Mouse (Mus musculus): ENCODE data around the gene Galnt13. TPM values are rescaled to one million over a fixed set of nuclear protein-coding genes. Genes with fewer than 3 reads are reported as not detected.
"Not testable (repeated sequence)": the region's sequence is repeated elsewhere in the genome, so short reads cannot be mapped to it uniquely, and the experiment has no call there.

Gene Galnt13
- polyA plus RNA-seq, 1 experiment from 2014 or later, result 0.52 TPM

- Histone ChIP-seq H3K4me1 (ENCODE audit: control insufficient read depth, insufficient read depth, low read length) (no peaks in the 10 kb centered on the region), H3K27ac (replicated peaks; ENCODE audit: low read depth, low read length) (no peak overlapping the region), H3K4me3 (ENCODE audit: low read depth, low read length) (no peak overlapping the region), H3K9ac (ENCODE audit: low read length) (no peak overlapping the region), H3K27me3 (ENCODE audit: control insufficient read depth, insufficient read depth, low read length) (no peaks in the 10 kb centered on the region), H3K9me3 (ENCODE audit: control insufficient read depth, low read length) (no peaks in the 10 kb centered on the region), H3K36me3 (ENCODE audit: control insufficient read depth, insufficient read depth, low read length) (no peaks in the 10 kb centered on the region), H3K4me2 (ENCODE audit: low read depth, severe bottlenecking) (no peak overlapping the region)
- ATAC-seq (ENCODE audit: insufficient number of reproducible peaks, low FRiP score, low TSS enrichment, low read depth) (no peak), DNase-seq (ENCODE audit: low spot score) (no peak)
- WGBS, result 74% methylated on average over 3 of the region's 3 CpGs
Measured at GRCm38 (mm10) chr2:54527073-54527472, 91.0 kb downstream of the Galnt13 start.

GRCm38 (mm10) chr2:54558357-54559153, 122.4 kb downstream of the Galnt13 start:
- WGBS, result 89% methylated on average over 10 of the region's 10 CpGs
- no peaks in the 10 kb centered on the region for H3K27me3 ChIP-seq (ENCODE audit: control insufficient read depth, insufficient read depth, low read length)

DNA sequence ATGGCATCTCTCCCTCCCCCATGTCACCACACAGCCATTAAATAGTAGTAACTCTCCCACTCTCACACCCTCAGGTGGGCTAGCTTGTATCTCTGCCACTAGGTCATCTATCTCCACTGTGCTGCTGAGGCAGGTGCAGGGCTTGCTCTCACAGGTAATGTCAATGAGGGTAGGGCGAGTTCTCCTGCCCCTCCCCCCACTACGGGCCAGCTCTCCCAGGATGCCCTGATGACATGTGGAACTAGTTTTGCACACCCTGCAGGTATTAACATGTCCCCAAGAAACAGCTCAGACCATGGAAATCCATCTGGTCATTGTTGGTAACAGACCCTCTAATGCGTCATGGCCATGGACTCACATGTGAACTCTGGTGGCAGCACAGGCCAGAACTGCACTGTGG, 129.0 kb downstream of the Galnt13 start:
- H3K36me3 ChIP-seq (ENCODE audit: control insufficient read depth, insufficient read depth, low read length), result no peaks in the 10 kb centered on the region
- WGBS, result 87% methylated on average over 3 of the region's 3 CpGs
- no peak overlapping the region for H3K4me2 ChIP-seq (ENCODE audit: low read depth, severe bottlenecking)
- ATAC-seq (ENCODE audit: insufficient number of reproducible peaks, low FRiP score, low TSS enrichment, low read depth) (no peak), DNase-seq (ENCODE audit: low spot score) (no peak)
- H3K4me3 ChIP-seq (ENCODE audit: low read depth, low read length), result no peak overlapping the region
- no peaks in the 10 kb centered on the region for H3K9me3 ChIP-seq (ENCODE audit: control insufficient read depth, low read length)
- H3K27ac ChIP-seq (replicated peaks; ENCODE audit: low read depth, low read length), result no peak overlapping the region
- H3K4me1 ChIP-seq (ENCODE audit: control insufficient read depth, insufficient read depth, low read length), result no peaks in the 10 kb centered on the region
- H3K27me3 ChIP-seq (ENCODE audit: control insufficient read depth, insufficient read depth, low read length), result no peaks in the 10 kb centered on the region
- H3K9ac ChIP-seq (ENCODE audit: low read length), result no peak overlapping the region

More at GRCm38 (mm10) chr2:54558357-54559153, 122.4 kb downstream of the Galnt13 start:
- H3K9ac ChIP-seq (ENCODE audit: low read length), result no peak overlapping the region
- no peaks in the 10 kb centered on the region for H3K9me3 ChIP-seq (ENCODE audit: control insufficient read depth, low read length)
- no peak overlapping the region for H3K4me2 ChIP-seq (ENCODE audit: low read depth, severe bottlenecking)
- no peaks in the 10 kb centered on the region for H3K36me3 ChIP-seq (ENCODE audit: control insufficient read depth, insufficient read depth, low read length)
- ATAC-seq (ENCODE audit: insufficient number of reproducible peaks, low FRiP score, low TSS enrichment, low read depth) (no peak), DNase-seq (ENCODE audit: low spot score) (no peak)
- H3K4me3 ChIP-seq (ENCODE audit: low read depth, low read length), result no peak overlapping the region
- H3K27ac ChIP-seq (replicated peaks; ENCODE audit: low read depth, low read length), result no peak overlapping the region
- no peaks in the 10 kb centered on the region for H3K4me1 ChIP-seq (ENCODE audit: control insufficient read depth, insufficient read depth, low read length)

- no peaks in the 10 kb centered on the region for H3K9me3 ChIP-seq (ENCODE audit: control insufficient read depth, low read length)
- ATAC-seq (ENCODE audit: insufficient number of reproducible peaks, low FRiP score, low TSS enrichment, low read depth) (no peak), DNase-seq (ENCODE audit: low spot score) (no peak)
- WGBS, result 71% methylated on average over 2 of the region's 2 CpGs
- no peaks in the 10 kb centered on the region for H3K27me3 ChIP-seq (ENCODE audit: control insufficient read depth, insufficient read depth, low read length)
- no peak overlapping the region for H3K9ac ChIP-seq (ENCODE audit: low read length)
- H3K4me3 ChIP-seq (ENCODE audit: low read depth, low read length), result no peak overlapping the region
- H3K27ac ChIP-seq (replicated peaks; ENCODE audit: low read depth, low read length), result no peak overlapping the region
- no peak overlapping the region for H3K4me2 ChIP-seq (ENCODE audit: low read depth, severe bottlenecking)
- no peaks in the 10 kb centered on the region for H3K4me1 ChIP-seq (ENCODE audit: control insufficient read depth, insufficient read depth, low read length)
- H3K36me3 ChIP-seq (ENCODE audit: control insufficient read depth, insufficient read depth, low read length), result no peaks in the 10 kb centered on the region
Measured at GRCm38 (mm10) chr2:54567186-54567585, 131.1 kb downstream of the Galnt13 start.

- Histone ChIP-seq H3K4me1 (ENCODE audit: control insufficient read depth, insufficient read depth, low read length) (no peaks in the 10 kb centered on the region), H3K27ac (replicated peaks; ENCODE audit: low read depth, low read length) (no peak overlapping the region), H3K4me3 (ENCODE audit: low read depth, low read length) (no peak overlapping the region), H3K4me2 (ENCODE audit: low read depth, severe bottlenecking) (no peak overlapping the region), H3K27me3 (ENCODE audit: control insufficient read depth, insufficient read depth, low read length) (no peaks in the 10 kb centered on the region), H3K36me3 (ENCODE audit: control insufficient read depth, insufficient read depth, low read length) (no peaks in the 10 kb centered on the region), H3K9ac (ENCODE audit: low read length) (no peak overlapping the region), H3K9me3 (ENCODE audit: control insufficient read depth, low read length) (no peaks in the 10 kb centered on the region)
- ATAC-seq (ENCODE audit: insufficient number of reproducible peaks, low FRiP score, low TSS enrichment, low read depth) (no peak), DNase-seq (ENCODE audit: low spot score) (no peak)
- WGBS, result 87% methylated on average over 9 of the region's 9 CpGs
Measured at GRCm38 (mm10) chr2:54567632-54568031, 131.5 kb downstream of the Galnt13 start.

- not testable (repeated sequence) for H3K27me3 ChIP-seq (ENCODE audit: control insufficient read depth, insufficient read depth, low read length); DNase-seq (ENCODE audit: low spot score); H3K9me3 ChIP-seq (ENCODE audit: control insufficient read depth, low read length); H3K4me3 ChIP-seq (ENCODE audit: low read depth, low read length); H3K27ac ChIP-seq (replicated peaks; ENCODE audit: low read depth, low read length); ATAC-seq (ENCODE audit: insufficient number of reproducible peaks, low FRiP score, low TSS enrichment, low read depth); H3K4me1 ChIP-seq (ENCODE audit: control insufficient read depth, insufficient read depth, low read length); H3K9ac ChIP-seq (ENCODE audit: low read length); H3K36me3 ChIP-seq (ENCODE audit: control insufficient read depth, insufficient read depth, low read length); H3K4me2 ChIP-seq (ENCODE audit: low read depth, severe bottlenecking)
- WGBS, result no CpG with 5 or more reads among the region's 5 CpGs
Measured at GRCm38 (mm10) chr2:54713817-54714216, 277.7 kb downstream of the Galnt13 start.

DNA sequence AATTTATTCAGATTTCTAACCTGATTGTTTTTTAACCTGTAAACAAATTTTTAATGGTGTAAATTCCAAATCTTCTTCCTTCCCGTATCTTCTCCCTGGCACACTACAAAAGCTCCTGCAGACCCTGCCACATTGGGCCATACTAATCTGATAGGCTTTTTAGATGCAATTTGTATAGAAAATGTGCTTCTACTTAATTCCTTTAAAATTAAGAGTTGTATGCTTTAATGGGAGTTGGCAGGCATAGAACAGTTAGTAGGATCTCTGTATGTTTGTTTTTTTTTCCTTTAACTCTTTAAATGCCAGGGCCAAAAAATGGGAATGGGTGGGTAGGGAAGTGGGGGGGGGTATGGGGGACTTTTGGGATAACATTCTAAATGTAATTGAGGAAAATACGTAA, 315.1 kb downstream of the Galnt13 start:
- no peaks in the 10 kb centered on the region for H3K4me1 ChIP-seq (ENCODE audit: control insufficient read depth, insufficient read depth, low read length)
- no peak overlapping the region for H3K4me3 ChIP-seq (ENCODE audit: low read depth, low read length)
- WGBS, result 74% methylated on average over 2 of the region's 2 CpGs
- no peaks in the 10 kb centered on the region for H3K27me3 ChIP-seq (ENCODE audit: control insufficient read depth, insufficient read depth, low read length)
- H3K9me3 ChIP-seq (ENCODE audit: control insufficient read depth, low read length), result no peaks in the 10 kb centered on the region
- H3K9ac ChIP-seq (ENCODE audit: low read length), result no peak overlapping the region
- H3K4me2 ChIP-seq (ENCODE audit: low read depth, severe bottlenecking), result no peak overlapping the region
- no peak overlapping the region for H3K27ac ChIP-seq (replicated peaks; ENCODE audit: low read depth, low read length)
- no peak for DNase-seq (ENCODE audit: low spot score)
- H3K36me3 ChIP-seq (ENCODE audit: control insufficient read depth, insufficient read depth, low read length), result no peaks in the 10 kb centered on the region
- ATAC-seq (ENCODE audit: insufficient number of reproducible peaks, low FRiP score, low TSS enrichment, low read depth), result no peak

- H3K9ac ChIP-seq (ENCODE audit: low read length), result no peak overlapping the region
- H3K4me2 ChIP-seq (ENCODE audit: low read depth, severe bottlenecking), result no peak overlapping the region
- H3K4me3 ChIP-seq (ENCODE audit: low read depth, low read length), result no peak overlapping the region
- DNase-seq (ENCODE audit: low spot score), result no peak
- no peak overlapping the region for H3K27ac ChIP-seq (replicated peaks; ENCODE audit: low read depth, low read length)
- H3K4me1 ChIP-seq (ENCODE audit: control insufficient read depth, insufficient read depth, low read length), result no peaks in the 10 kb centered on the region
- no peaks in the 10 kb centered on the region for H3K27me3 ChIP-seq (ENCODE audit: control insufficient read depth, insufficient read depth, low read length)
- H3K36me3 ChIP-seq (ENCODE audit: control insufficient read depth, insufficient read depth, low read length), result no peaks in the 10 kb centered on the region
- ATAC-seq (ENCODE audit: insufficient number of reproducible peaks, low FRiP score, low TSS enrichment, low read depth), result no peak
- WGBS, result 35% methylated on average over 4 of the region's 4 CpGs
- no peaks in the 10 kb centered on the region for H3K9me3 ChIP-seq (ENCODE audit: control insufficient read depth, low read length)
Measured at GRCm38 (mm10) chr2:54759781-54760180, 323.7 kb downstream of the Galnt13 start.

Data from limb, embryonic 11.5 days (tissue).